Mouse (Mus musculus): ENCODE data around the gene Rheb.
"Not testable (repeated sequence)": the region's sequence is repeated elsewhere in the genome, so short reads cannot be mapped to it uniquely, and the experiment has no call there.

Gene Rheb

GRCm38 (mm10) chr5:24798639-24799038 lies 43.8 kb downstream of the Rheb start:
- DNase-seq (ENCODE audit: extremely low read depth, low read depth, low spot score): no peak

GRCm38 (mm10) chr5:24797858-24798257 lies 44.6 kb downstream of the Rheb start:
- no peak for DNase-seq (ENCODE audit: extremely low read depth, low read depth, low spot score)

GRCm38 (mm10) chr5:24792961-24793360 lies 49.5 kb downstream of the Rheb start:
- no peak for DNase-seq (ENCODE audit: extremely low read depth, low read depth, low spot score)

- DNase-seq (ENCODE audit: extremely low read depth, low read depth, low spot score): no peak
These were observed 59.5 kb downstream of the Rheb start for GRCm38 (mm10) chr5:24782957-24783356.

- no peak for DNase-seq (ENCODE audit: extremely low read depth, low read depth, low spot score)
These were observed 61.4 kb downstream of the Rheb start for GRCm38 (mm10) chr5:24781048-24781447.

- no peak for DNase-seq (ENCODE audit: extremely low read depth, low read depth, low spot score)
These were observed 62.4 kb downstream of the Rheb start for GRCm38 (mm10) chr5:24779881-24780512.

- no peak for DNase-seq (ENCODE audit: extremely low read depth, low read depth, low spot score)
These were observed 63.1 kb downstream of the Rheb start for GRCm38 (mm10) chr5:24779321-24779720.

- DNase-seq (ENCODE audit: extremely low read depth, low read depth, low spot score): no peak
These were observed 63.6 kb downstream of the Rheb start for GRCm38 (mm10) chr5:24778843-24779140.

- no peak for DNase-seq (ENCODE audit: extremely low read depth, low read depth, low spot score)
These were observed 64.2 kb downstream of the Rheb start for GRCm38 (mm10) chr5:24778082-24778842.

GRCm38 (mm10) chr5:24776681-24777080 lies 65.7 kb downstream of the Rheb start:
- DNase-seq (ENCODE audit: extremely low read depth, low read depth, low spot score): peak; percentile 25

- not testable (repeated sequence) for DNase-seq (ENCODE audit: extremely low read depth, low read depth, low spot score)
These were observed 67.9 kb downstream of the Rheb start for GRCm38 (mm10) chr5:24774549-24774948.

- no peak for DNase-seq (ENCODE audit: extremely low read depth, low read depth, low spot score)
These were observed 84.6 kb downstream of the Rheb start, which contains the start of gene Crygn for GRCm38 (mm10) chr5:24757816-24758215. Gene Crygn, minus strand, starts transcription at chr5:24758008.

- no peak for DNase-seq (ENCODE audit: extremely low read depth, low read depth, low spot score)
These were observed 85.5 kb downstream of the Rheb start for GRCm38 (mm10) chr5:24756931-24757330.

Data from fat pad, adult 2 months (tissue).